Mouse (Mus musculus): Measurements from ENCODE around the gene Nol9.

Nol9 gene

DNA sequence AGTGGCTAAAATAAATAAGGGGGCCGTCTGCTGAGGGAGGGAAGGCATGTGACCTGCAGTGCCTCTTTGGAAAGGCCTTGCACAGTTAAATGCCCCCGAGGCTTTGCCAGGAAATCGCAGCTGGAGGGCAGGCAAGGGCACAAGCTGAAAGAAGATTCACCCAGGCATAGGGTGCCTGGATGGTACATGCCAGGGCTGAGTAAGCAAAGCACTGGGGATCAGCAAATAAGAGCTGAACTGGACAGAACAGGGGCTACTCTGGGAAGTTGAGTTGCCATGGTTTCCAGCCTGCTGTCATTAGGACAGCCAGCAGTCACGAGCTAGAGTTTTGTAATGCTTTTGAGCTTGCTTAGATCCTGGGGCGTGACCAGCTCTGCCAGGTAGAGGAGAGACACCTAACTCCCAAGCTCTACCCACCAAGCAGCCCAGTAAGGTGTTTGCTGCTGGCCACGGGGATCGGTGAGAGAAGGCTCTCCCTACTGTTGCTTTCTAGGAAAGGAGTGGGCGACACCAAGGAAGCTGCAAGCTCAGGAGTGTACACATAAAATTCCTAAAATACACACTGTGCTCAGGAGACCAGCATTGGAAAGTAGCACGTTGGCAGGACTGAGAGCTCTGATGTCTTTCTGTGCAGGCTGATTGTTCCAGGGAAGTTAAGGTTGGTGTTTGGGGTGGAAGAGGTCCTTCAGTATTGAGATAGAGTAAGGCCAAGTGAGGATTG lies 23.4 kb downstream of the Nol9 start:
- DNase-seq (ENCODE audit: low spot score), result no peak

DNA sequence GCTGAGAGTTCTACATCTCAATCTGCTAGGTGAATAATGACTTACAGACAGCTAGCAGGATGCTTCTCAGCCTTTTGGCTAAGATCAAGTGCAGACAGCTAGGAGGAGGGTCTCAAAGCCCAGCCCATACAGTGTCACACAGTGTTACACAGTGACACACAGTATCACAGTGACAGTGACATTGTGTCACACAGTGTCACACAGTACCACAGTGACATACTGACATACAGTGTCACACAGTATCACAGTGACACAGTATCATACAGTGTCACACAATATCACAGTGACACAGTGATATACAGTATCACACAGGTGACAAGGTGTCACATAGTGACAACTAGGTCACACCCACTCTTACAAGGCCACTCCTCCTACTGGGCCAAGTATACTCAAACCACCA lies 28.2 kb downstream of the Nol9 start:
- DNase-seq (ENCODE audit: low spot score), result no peak

DNA sequence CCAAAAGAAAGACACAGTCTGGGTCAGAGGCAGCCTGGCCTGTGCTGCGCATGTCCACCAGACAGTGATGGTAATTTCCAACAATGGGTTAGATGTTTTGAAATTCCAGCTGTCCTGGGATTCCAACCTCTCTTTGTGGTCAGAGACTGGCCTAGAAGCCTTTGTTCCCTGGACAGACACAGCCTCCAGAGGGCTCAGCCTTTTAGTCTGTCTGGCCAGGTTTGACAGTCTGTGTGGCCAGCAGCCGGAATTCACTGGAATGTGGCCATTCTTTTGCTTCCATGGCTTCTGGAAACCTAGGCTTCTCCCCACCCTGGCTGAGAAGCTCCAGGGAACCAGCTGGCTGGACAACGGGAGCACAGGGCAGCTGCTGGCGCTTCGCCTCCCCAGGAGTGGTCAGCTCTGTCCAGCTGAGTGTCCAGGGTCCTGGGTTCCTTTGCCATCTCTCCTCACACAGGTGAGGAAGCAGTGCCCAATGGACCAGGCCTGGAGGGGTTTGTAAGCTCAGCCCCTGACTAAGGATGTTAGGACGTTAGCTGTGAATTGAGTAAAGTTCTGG lies 29.1 kb downstream of the Nol9 start:
- no peak for DNase-seq (ENCODE audit: low spot score)

DNA sequence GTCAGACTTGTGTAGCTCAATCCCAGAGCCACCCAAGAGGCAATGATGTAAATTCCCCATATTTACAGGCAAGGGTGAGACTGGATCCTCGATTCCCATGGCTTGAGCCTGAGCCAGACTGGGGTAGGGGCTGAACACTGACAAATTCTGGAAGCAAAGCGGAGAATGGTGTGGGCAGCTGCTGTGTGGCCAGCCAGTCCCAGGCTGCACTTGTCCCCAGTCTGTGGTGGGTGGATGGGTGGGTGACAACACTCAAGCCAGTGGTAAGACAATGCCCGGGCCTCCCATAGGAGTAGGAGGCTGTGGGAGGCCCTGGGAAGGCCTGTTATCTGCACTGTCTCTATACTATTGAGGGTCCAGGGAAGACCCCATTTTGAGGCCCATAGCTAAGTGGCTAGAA lies 30.1 kb downstream of the Nol9 start:
- no peak for DNase-seq (ENCODE audit: low spot score)

DNA sequence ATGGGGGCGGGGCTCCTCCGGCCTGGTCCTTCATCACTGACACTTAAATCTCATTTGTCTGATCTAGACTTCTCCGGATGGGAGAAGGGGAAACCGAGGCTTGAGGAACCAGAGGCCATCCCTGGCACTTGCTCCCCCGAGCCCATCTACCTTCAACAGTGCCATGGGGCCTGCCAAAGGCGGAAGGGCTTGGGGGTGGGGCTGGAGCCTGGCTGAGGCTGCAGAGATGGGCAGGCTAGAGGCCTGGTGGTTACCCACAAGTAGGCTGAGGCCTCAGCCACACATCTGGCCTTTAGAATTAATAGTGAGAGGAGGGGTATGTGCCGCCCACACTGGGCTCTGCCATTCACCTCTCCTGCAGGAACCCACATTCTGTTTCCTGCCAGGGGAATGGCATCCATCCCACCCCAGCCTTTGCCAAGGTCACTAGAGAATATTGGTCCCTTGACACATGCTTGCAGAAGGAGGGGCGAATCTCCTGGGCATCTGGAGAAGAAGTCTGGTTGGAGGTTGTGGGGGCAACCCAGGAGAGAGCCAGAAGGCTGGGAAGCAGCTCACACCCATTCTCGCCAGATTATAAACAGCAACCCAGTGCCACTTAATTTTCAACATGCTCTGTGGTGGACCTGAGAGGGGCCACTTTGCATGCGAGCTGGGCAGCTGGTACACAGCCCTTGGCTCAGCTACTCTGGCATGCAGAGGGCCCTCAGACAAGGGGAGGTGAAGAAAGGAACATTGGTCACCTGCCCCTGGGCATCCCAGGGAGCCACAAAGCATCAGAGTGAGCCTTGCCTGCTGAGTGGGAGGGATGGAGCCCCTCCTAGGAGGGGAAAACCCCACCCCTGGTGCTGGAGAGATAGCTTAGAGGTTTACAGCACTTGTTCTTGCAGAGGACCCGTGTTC lies 31.6 kb downstream of the Nol9 start:
- DNase-seq (ENCODE audit: low spot score), result no peak

DNA sequence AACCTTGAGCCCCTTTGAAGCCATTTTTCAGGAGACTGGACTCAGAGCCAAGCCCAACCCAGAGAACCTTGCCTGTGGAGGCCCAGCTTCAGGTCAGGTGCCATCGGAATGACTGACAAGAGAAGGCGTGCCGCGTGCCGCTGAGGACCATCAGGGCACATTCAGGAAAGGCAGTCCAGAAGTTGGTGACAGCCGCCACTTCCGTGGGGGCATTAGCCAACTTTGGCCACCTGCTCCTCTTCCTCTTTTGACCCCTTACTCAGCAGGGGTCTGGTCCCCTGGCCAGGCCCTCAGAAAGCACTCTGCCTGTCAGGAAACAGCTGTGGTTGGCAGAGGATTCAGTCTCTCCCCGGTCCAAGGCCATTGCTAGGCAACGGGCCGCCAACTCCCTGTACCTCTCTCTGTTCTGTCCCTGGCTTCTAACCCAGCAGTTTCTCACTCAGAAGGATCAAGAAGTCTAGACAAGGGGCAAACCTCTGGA lies 33.0 kb downstream of the Nol9 start, which contains the start of gene Plekhg5:
Gene Plekhg5 (plus strand): TSS at position 378 of the 481 bp plus-strand sequence.
- peak; percentile 52 for DNase-seq (ENCODE audit: low spot score)

DNA sequence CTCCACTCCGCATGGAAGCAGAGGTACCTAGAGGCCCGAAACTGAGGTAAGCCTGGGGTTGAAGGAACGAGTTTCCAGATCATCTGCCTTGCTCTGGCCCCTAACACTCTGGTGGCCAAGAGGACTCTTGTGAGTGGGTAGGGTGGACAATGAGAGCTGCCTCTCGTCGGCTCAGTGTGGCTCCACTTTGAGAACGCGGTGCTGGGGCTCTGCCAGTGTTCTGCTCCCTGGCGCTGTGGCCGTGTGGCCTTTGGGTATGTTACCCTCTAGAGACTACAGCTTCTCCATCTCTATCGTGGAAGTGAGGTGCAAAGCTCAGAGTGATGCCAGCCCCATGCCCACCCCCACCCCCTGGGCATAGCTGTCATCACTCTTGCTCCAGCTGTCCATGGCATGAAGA lies 33.5 kb downstream of the Nol9 start:
- no peak for DNase-seq (ENCODE audit: low spot score)

DNA sequence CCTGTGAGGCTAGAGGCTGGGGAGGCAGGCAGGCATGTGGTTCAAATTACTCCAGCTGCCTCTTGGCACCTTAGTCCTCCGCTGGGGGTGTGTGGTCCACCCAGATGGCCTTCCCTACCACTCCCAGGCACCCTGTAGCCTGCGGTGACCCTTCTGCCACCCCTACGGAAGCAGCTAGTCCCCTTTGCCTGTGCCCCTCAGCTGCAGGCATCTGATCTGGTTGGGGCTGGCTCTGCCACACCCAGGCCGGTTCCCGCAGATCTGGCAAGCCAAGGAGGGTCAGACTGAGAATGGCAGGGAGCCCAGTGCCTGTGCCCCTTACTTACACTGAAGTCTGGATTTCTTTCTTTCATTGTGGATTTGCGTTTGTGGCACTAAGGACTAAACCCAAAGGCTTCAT lies 34.6 kb downstream of the Nol9 start:
- no peak for DNase-seq (ENCODE audit: low spot score)

DNA sequence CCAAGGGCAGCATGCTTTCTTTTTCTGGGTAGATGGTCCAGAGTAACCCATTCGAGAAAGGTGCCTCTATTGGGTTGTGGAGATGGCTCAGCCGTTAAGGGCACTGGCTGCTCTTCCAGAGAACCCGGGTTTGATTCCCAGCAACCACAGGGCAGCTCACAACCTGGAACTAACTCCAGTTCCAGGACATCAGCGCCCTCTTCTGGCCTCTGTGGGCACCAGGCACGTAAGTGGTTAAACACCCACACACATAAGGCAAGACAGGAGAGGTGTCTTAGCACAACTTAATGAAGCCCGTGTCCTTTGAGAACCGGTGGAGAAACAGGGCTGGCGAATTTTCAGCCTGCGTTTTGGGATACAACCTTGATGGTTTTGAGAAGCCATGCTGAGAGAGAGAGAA lies 35.4 kb downstream of the Nol9 start:
- no peak for DNase-seq (ENCODE audit: low spot score)

DNA sequence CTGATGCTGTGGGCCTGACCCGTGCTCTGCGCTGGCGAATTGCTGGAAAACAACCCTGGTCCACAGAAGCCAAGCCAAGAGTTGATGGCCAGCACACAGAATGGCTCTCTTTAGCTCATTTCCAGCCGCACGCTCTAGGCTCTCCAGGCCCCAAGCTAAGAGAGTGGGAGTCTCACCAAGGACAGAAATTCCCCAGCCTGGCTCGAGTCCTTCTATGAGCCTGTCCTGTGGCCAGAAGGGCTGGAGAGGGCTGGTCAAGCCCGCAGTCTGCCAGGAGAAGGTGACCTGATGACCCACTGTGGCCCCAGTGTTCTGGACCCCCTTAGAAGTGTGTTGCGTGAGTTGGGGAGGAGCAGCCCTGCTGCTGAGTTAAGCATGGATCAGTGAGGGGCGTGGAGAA lies 38.1 kb downstream of the Nol9 start:
- no peak for DNase-seq (ENCODE audit: low spot score)

DNA sequence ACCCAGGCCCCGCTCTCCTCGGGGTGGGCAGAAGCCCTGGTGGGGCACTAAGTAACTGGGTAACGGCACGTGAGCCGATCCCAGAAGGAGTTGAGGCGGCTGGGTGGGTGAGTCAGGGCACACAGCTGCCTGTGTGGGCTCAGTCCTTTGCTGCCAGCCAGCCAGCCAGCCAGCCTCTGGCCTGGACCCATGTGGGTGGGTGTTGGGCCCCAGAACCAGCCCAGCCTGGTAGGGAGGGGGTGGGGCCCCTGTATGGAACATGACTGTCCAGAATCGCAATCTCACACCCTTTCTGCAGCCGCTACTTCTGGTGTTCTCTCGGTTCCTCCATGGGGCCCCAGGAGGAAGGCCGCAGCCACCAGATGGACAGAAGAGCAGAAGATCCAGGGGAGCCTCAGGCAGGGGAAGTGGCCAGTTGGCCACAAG lies 39.0 kb downstream of the Nol9 start:
- no peak for DNase-seq (ENCODE audit: low spot score)

DNA sequence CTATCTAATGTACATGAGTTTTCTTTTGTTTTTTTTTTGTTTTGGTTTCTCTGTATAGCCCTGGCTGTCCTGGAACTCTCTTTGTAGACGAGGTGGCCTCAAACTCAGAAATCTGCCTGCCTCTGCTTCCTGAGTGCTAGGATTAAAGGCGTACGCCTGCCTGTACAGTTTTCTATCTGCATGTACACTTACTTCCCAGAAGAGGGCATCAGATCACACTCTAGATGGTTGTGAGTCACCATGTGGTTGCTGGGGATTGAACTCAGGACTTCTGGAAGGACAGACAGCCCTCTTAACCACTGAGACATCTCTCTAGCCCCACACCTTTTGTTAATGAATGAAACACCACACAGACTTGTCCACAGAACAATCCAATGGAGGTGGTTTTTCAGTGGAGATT lies 40.1 kb downstream of the Nol9 start:
- DNase-seq (ENCODE audit: low spot score), result no peak

DNA sequence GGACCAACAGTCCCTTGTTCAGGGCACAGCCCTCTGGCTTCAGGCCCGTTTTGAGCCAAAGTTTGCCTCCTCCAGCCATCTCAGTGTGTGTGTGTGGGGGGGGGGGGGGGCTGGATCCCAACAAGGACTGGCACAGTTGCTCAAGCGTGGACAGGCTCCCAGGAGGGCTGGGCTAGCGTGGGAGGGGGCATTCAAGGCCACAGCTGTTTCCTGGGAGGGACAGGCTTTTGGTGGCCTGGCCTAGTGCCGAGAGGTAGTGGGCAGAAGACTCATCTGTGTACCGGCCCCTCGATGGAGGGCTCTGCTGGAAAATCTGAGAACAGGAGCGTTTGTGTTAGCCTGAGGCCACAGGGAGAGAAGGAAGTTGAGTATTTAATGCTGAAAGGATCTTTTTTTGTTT lies 40.8 kb downstream of the Nol9 start:
- DNase-seq (ENCODE audit: low spot score), result no peak

DNA sequence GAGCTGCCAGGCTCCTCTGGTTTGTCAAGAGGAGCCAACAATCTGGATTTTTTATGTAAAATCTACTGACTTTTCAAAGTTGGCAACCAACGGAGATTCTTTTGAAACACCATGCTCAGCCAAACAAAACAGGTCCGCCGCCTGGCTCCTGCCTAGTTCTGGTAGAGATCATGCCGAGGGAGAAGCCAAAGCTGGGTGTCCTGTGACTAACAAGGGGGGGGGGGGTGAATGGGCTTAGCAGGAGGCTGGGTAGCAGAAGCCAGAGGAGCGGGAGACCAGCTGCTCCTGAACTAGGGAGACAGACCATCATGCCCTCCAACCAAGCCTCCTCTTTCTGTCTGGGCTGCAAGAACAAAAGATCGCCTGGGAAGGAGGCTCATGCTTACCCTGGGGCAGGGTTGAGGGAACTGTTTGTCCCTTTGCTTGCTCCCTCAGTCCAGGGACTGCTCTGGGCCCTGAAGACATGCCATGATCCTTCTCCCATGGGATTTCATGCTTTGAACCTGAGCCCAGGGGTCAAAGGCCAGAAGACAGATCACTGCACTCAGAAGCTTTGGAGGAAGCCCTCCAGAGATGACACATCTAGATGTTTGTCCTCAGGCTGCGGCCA lies 44.6 kb downstream of the Nol9 start:
- DNase-seq (ENCODE audit: low spot score), result no peak

DNA sequence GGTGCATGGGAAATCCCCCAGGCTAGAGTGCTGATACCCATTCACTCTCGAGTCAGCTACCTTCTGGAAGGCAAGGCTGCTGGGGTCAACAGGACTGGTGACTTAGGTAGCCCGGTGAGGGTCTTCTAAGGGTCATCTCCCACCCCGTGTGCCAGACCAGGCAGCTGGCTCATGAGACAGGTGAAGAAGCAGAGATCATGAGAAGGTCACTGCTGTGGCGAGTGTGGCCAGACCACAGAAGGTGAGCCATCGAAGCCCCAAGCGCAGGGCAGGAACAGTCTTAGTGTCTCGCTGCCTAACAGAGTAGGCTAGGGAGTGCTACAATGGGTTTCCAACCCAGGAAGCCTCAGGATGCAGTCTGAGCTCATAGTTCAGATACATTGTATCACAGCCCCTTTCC lies 45.5 kb downstream of the Nol9 start:
- DNase-seq (ENCODE audit: low spot score), result no peak

DNA sequence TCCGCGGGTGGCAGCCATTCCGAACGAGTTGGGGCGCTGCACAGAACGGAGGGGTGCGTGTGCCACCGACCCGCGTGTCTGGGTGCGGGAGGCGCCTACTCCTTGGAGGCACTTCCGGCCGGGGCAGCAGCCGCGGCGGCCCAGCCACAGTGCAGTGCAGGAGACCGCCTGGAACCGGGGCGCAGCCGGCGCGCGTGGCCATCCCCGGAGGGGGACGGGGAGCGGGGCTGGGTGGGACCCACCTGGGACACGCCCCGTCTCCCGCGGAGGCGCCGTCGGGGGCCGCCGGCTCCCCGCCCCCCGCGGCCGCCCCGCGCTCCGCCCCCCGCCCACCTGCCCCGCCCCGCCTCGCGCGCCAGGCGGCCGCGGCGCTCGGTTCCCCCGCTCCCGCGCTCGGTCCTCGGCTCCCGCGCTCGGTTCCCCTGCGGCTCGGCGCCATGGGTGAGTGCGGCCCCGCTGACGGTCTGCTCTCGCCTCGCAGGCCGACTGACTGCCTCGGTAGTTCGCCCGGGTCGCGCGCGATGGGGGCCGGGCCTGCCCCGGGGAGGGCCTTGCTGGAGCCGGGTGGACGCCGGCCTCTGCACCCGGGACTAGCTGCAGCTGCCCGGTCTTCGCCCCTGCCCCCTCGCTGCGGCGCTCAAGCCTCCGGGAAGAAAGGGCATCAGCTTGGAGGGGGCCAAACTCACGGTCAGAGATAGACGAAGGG lies 47.5 kb downstream of the Nol9 start:
- DNase-seq (ENCODE audit: low spot score), result peak; percentile 57

DNA sequence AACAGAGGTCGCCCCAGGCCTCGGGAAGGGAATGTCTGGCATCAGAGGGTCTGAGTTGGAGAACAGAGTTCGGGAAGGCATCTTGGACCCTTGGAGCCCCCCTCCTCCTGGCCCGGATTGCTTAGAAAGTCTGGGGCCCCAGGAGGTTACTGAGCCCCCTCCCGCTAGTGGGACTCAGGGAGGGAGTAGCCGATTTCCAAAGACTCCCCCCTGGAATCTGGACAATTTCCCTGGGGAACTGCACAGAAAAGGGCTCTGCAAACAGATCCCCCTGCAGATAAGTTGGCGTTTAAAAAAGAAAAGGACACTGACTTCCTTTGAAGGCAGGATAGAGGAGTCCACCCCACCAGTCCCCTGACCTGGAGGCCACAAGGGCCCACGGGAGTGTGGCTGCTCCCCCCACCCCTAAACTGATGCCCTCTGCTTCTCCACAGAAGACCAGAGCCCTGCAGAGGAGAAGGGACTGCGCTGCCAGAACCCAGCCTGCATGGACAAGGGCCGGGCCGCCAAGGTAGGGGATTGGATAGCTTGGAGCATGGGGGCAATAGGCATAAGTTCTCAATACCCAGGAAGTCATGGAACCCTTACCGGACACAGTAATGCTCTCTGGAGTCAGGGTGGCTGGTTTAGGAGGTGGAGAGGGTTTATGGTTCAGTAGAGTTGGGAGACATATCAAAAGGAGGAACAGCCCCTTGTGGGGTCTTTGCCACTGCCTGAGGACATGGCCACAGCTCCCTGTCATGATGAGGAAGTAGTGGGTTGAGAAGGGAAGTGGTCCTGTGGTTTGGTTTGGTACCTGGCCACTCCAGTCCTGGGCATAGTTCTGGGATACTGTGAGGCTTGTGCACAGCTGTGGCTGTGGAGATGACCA lies 48.3 kb downstream of the Nol9 start:
- DNase-seq (ENCODE audit: low spot score), result no peak

DNA sequence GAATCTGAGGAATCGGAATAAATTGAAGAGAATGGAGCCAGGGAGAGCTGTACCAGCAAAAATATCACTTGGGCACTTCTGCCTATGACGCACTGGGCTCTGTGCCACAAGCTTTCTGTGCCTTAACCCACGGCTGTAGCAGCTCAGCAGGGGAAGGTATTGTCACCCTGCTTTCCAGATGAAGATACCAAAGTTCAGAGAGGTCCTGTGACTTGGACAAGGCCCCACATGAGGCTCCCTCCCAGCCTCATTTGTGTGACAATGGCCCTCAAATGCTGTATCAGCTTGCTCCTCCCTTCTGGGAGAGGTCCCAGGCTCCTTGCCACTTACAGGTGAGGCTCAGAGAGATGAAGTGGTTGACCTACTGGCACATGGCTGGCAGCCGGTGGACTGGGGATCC lies 49.0 kb downstream of the Nol9 start:
- peak; percentile 65 for DNase-seq (ENCODE audit: low spot score)

DNA sequence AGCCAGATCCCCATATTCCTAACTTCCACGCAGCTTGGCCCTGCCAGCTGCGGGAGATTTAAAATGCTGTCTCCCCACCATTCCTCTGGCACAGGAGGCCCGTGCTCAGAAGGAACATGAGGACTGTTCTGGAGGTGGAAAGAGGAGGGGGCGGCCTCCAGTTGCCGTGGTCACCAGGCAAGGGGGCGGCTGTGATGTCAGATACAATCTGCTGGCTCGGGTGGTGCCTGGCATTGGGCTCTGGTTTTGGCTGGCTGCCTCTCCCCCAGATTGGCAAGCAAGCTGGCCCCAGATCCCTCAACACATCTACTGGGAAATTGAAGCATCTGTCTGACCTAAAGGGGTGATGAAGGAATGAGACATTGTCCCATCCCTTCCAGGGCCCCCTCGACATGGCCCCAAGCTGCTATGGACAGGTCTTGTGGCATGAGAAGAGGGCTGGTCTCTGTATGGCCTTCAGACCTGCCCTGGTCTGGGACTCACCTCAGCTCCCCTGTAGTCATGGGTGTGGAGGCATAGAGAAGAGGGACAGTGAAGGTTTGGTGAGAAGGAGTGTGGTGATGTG lies 49.5 kb downstream of the Nol9 start:
- peak; percentile 88 for DNase-seq (ENCODE audit: low spot score)

DNA sequence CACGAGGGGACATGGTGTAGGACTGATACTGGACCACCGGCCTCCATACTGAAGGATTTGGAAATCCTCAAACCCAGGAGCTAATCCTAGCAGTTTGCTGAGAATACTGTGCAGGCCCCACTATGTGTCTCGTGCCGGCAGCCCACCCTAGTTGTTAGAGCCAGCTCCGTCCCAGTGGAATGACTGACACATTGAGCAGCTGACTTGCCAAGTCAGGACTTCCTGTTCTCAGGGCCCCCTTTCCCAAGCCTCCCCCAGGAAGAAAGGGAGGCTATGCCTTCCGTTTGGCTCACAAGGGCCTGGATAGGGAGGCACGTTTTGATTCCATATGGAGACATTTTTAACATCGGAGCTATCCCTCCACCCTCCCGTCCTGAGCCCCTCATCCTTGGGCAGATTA lies 51.1 kb downstream of the Nol9 start:
- DNase-seq (ENCODE audit: low spot score), result no peak

All from layer of hippocampus, adult 11-12 months (tissue).